Mouse (Mus musculus) hindbrain, postnatal 0 days (tissue): ENCODE data around the gene Adamts14. TPM values are rescaled to one million over a fixed set of nuclear protein-coding genes. Genes with fewer than 3 reads are reported as not detected.

ENCODE experiments used
- ATAC-seq: fragments of 200-750 bp; cut with Nextera tagmentation; 2 replicates; pipeline ENCODE4 v1.8.0; 2017; ENCODE audit warnings: mild to moderate bottlenecking, moderate TSS enrichment, moderate library complexity
- DNase-seq: peaks from one replicate; pipeline ENCODE4 v3.0.0-alpha.2; 2015; ENCODE audit warnings: low spot score
- H3K27ac ChIP-seq: fragments of 300-500 bp; sonication (generic); 2 replicates; pipeline ENCODE4 v1.5.1; 2014; ENCODE audit warnings: mild to moderate bottlenecking
- H3K27me3 ChIP-seq: fragments of 300-500 bp; sonication (generic); 2 replicates; pipeline ENCODE4 v1.6.1; 2014; ENCODE audit warnings: low read length, mixed read lengths; ENCODE audit not compliant: insufficient read depth
- H3K36me3 ChIP-seq: fragments of 300-500 bp; sonication (generic); 2 replicates; pipeline ENCODE4 v1.6.1; 2014; ENCODE audit warnings: low read length, mixed read lengths; ENCODE audit not compliant: insufficient read depth
- H3K4me1 ChIP-seq: fragments of 300-500 bp; sonication (generic); 2 replicates; pipeline ENCODE4 v1.6.1; 2014; ENCODE audit warnings: antibody characterized with exemption, low read length, mixed read lengths; ENCODE audit not compliant: insufficient read depth
- H3K4me2 ChIP-seq: fragments of 300-500 bp; sonication (generic); 2 replicates; pipeline ENCODE4 v1.6.1; 2014; ENCODE audit warnings: low read depth, mild to moderate bottlenecking, low read length, moderate library complexity, mixed read lengths
- H3K4me3 ChIP-seq: fragments of 300-500 bp; sonication (generic); 2 replicates; pipeline ENCODE4 v1.5.1; 2014; ENCODE audit warnings: low read length
- H3K9ac ChIP-seq: fragments of 300-500 bp; sonication (generic); replicated peaks from 2 replicates; pipeline ENCODE4 v1.6.1; 2014; ENCODE audit warnings: mild to moderate bottlenecking, low read length, moderate library complexity, mixed read lengths
- H3K9me3 ChIP-seq: fragments of 300-500 bp; sonication (generic); 2 replicates; pipeline ENCODE4 v1.6.1; 2016; ENCODE audit warnings: low read length, mixed read lengths
- CTCF ChIP-seq: IDR thresholded peaks from 2 replicates; pipeline ENCODE4 v1.5.1; 2016; ENCODE audit warnings: antibody characterized with exemption, control low read depth, low read depth
- WGBS: fragments of 180-500 bp; shearing (Covaris S2); extraction: QIAGEN DNeasy Blood & Tissue Kit; methylation state at CpG from one replicate; pipeline ENCODE4 v1.1.7; 2014; 5-methylcytosine and 5-hydroxymethylcytosine counted together
- polyA plus RNA-seq: library from polyadenylated mRNA; unstranded; fragments of >200 nt; fragmentation: Nextera tagmentation; extraction: Ambion mirVana; gene quantifications from 2 replicates; pipeline ENCODE4 v1.2.1, GENCODE M21; 2015
- total RNA-seq: library from RNA; depleted of rRNA; stranded (reverse); fragments of >200 nt; gene quantifications from 2 replicates; pipeline ENCODE4 v1.2.3, GENCODE M21; 2014

Gene Adamts14
- total and polyA plus RNA-seq, 2 experiments from 2014 or later: 0.36 to 1.8 TPM

GRCm38 (mm10) chr10:61235677-61236267 lies 37.5 kb downstream of the Adamts14 start:
- DNase-seq (no peak), ATAC-seq (no peak)
- TF ChIP-seq CTCF: no peak
- Histone ChIP-seq H3K27ac (no peak overlapping the region), H3K9me3 (no peaks in the 10 kb centered on the region), H3K36me3 (no peaks in the 10 kb centered on the region), H3K4me2 (no peak overlapping the region), H3K4me1 (no peaks in the 10 kb centered on the region), H3K9ac (no peak overlapping the region), H3K4me3 (no peak overlapping the region), H3K27me3 (no peaks in the 10 kb centered on the region)
- 91% methylated on average over 6 of the region's 6 CpGs for WGBS

GRCm38 (mm10) chr10:61234319-61234718 lies 38.9 kb downstream of the Adamts14 start:
- no peaks in the 10 kb centered on the region for H3K9me3 ChIP-seq
- no peaks in the 10 kb centered on the region for H3K36me3 ChIP-seq
- no peak overlapping the region for H3K4me3 ChIP-seq
- no peak for TF ChIP-seq CTCF
- no peak for ATAC-seq
- no peaks in the 10 kb centered on the region for H3K27me3 ChIP-seq
- no peak for DNase-seq
- no peak overlapping the region for H3K9ac ChIP-seq
- no peaks in the 10 kb centered on the region for H3K4me1 ChIP-seq
- WGBS: 76% methylated on average over 4 of the region's 4 CpGs
- H3K27ac ChIP-seq: no peak overlapping the region
- H3K4me2 ChIP-seq: no peak overlapping the region

GRCm38 (mm10) chr10:61232858-61233567 lies 40.2 kb downstream of the Adamts14 start:
- peak; percentile 78 for ATAC-seq
- Histone ChIP-seq H3K36me3 (no peaks in the 10 kb centered on the region), H3K27ac (no peak overlapping the region), H3K9ac (no peak overlapping the region), H3K4me3 (no peak overlapping the region), H3K9me3 (no peaks in the 10 kb centered on the region), H3K27me3 (no peaks in the 10 kb centered on the region), H3K4me2 (no peak overlapping the region), H3K4me1 (no peaks in the 10 kb centered on the region)
- WGBS: 38% methylated on average over 7 of the region's 7 CpGs
- peak; percentile 50 for DNase-seq
- TF ChIP-seq CTCF: no peak

GRCm38 (mm10) chr10:61231756-61232155 lies 41.5 kb downstream of the Adamts14 start:
- no peak overlapping the region for H3K27ac ChIP-seq
- H3K9ac ChIP-seq: no peak overlapping the region
- no peaks in the 10 kb centered on the region for H3K27me3 ChIP-seq
- DNase-seq: no peak
- no peaks in the 10 kb centered on the region for H3K9me3 ChIP-seq
- no peak for TF ChIP-seq CTCF
- no peaks in the 10 kb centered on the region for H3K36me3 ChIP-seq
- H3K4me3 ChIP-seq: no peak overlapping the region
- no peak overlapping the region for H3K4me2 ChIP-seq
- no peak for ATAC-seq
- WGBS: 78% methylated on average over 3 of the region's 3 CpGs
- no peaks in the 10 kb centered on the region for H3K4me1 ChIP-seq

GRCm38 (mm10) chr10:61226784-61227396 lies 46.3 kb downstream of the Adamts14 start:
- no peak for TF ChIP-seq CTCF
- Histone ChIP-seq H3K4me2 (no peak overlapping the region), H3K9ac (no peak overlapping the region), H3K9me3 (no peaks in the 10 kb centered on the region), H3K4me3 (no peak overlapping the region), H3K27ac (no peak overlapping the region), H3K27me3 (no peaks in the 10 kb centered on the region), H3K4me1 (no peaks in the 10 kb centered on the region), H3K36me3 (no peaks in the 10 kb centered on the region)
- DNase-seq (peak; percentile 61), ATAC-seq (peak; percentile 64)
- WGBS: 44% methylated on average over 4 of the region's 4 CpGs

GRCm38 (mm10) chr10:61225694-61226093 lies 47.5 kb downstream of the Adamts14 start:
- Histone ChIP-seq H3K4me1 (no peaks in the 10 kb centered on the region), H3K9ac (no peak overlapping the region), H3K4me3 (no peak overlapping the region), H3K27me3 (no peaks in the 10 kb centered on the region), H3K9me3 (no peaks in the 10 kb centered on the region), H3K27ac (no peak overlapping the region), H3K4me2 (no peak overlapping the region), H3K36me3 (no peaks in the 10 kb centered on the region)
- ATAC-seq (no peak), DNase-seq (no peak)
- no peak for TF ChIP-seq CTCF
- 55% methylated on average over 5 of the region's 5 CpGs for WGBS

- H3K36me3 ChIP-seq: no peaks in the 10 kb centered on the region
- H3K27me3 ChIP-seq: no peaks in the 10 kb centered on the region
- ATAC-seq: no peak
- peak; percentile 15; the same call in 1 of the 2 replicates for TF ChIP-seq CTCF
- 96% methylated on average over 4 of the region's 4 CpGs for WGBS
- no peak for DNase-seq
- no peak overlapping the region for H3K4me2 ChIP-seq
- no peaks in the 10 kb centered on the region; the same call in 1 of the 2 replicates for H3K9me3 ChIP-seq
- no peak overlapping the region for H3K4me3 ChIP-seq
- H3K27ac ChIP-seq: no peak overlapping the region
- H3K9ac ChIP-seq: no peak overlapping the region
- no peaks in the 10 kb centered on the region for H3K4me1 ChIP-seq
Observed at GRCm38 (mm10) chr10:61219318-61219717, 53.9 kb downstream of the Adamts14 start.
